Mouse (Mus musculus) brain, embryonic 14.5 days (tissue): ENCODE results near the gene H2bfm.
A peak's percentile ranks its signal among the peaks of the same experiment; 100 is the strongest.

ENCODE experiments used
- CTCF ChIP-seq: fragments of 200-500 bp; IDR thresholded peaks from 2 replicates; pipeline ENCODE4 v1.5.1; 2012; ENCODE audit warnings: inconsistent platforms, mild to moderate bottlenecking, moderate library complexity, borderline replicate concordance; ENCODE audit not compliant: insufficient read depth, insufficient read length; ENCODE audit errors: extremely low read depth
- POLR2A ChIP-seq: fragments of 200-500 bp; IDR thresholded peaks from 2 replicates; pipeline ENCODE4 v1.6.1; 2012; ENCODE audit warnings: mild to moderate bottlenecking, inconsistent platforms, borderline replicate concordance; ENCODE audit not compliant: poor library complexity, insufficient read depth, insufficient read length, severe bottlenecking; ENCODE audit errors: extremely low read depth

- TF ChIP-seq POLR2A (no peak), CTCF (peak; percentile 44; the same call in 1 of the 2 replicates)
These were observed 32.6 kb downstream of the H2bfm start for GRCm38 (mm10) chrX:136959688-136960087.
